Mouse (Mus musculus) heart, embryonic 11.5 days (tissue): ENCODE measurements at regions not wholly inside any gene's neighbourhood (a gene's known extent, or its start where the extent isn't known, plus 50 kb on each side); places are given as distances from the start of the nearest gene placed in this dataset.

ENCODE experiments used
- ATAC-seq: fragments of 200-750 bp; cut with Nextera tagmentation; replicated peaks from 2 replicates; pipeline ENCODE4 v1.8.0; 2017; ENCODE audit warnings: moderate library complexity; ENCODE audit not compliant: insufficient number of reproducible peaks, low FRiP score, low TSS enrichment
- H3K27ac ChIP-seq: fragments of 300-500 bp; sonication (generic); 2 replicates; pipeline ENCODE4 v1.5.1; 2014; ENCODE audit warnings: mild to moderate bottlenecking, low read depth, low read length
- H3K27me3 ChIP-seq: fragments of 300-500 bp; sonication (generic); 2 replicates; pipeline ENCODE4 v1.6.1; 2014; ENCODE audit warnings: mild to moderate bottlenecking, low read length, mixed read lengths; ENCODE audit not compliant: control insufficient read depth, insufficient read depth
- H3K36me3 ChIP-seq: fragments of 300-500 bp; sonication (generic); 2 replicates; pipeline ENCODE4 v1.6.1; 2014; ENCODE audit warnings: mild to moderate bottlenecking, low read length, moderate library complexity, mixed read lengths; ENCODE audit not compliant: control insufficient read depth, insufficient read depth
- H3K4me1 ChIP-seq: fragments of 300-500 bp; sonication (generic); 2 replicates; pipeline ENCODE4 v1.6.1; 2014; ENCODE audit warnings: low read length; ENCODE audit not compliant: control insufficient read depth, insufficient read depth
- H3K4me2 ChIP-seq: fragments of 300-500 bp; sonication (generic); 2 replicates; pipeline ENCODE4 v1.6.1; 2014; ENCODE audit warnings: mild to moderate bottlenecking, moderate library complexity
- H3K4me3 ChIP-seq: fragments of 300-500 bp; sonication (generic); 2 replicates; pipeline ENCODE4 v1.5.1; 2014; ENCODE audit warnings: low read depth, low read length
- H3K9ac ChIP-seq: fragments of 300-500 bp; sonication (generic); 2 replicates; pipeline ENCODE4 v1.6.1; 2014; ENCODE audit warnings: mild to moderate bottlenecking, low read depth, low read length, moderate library complexity
- H3K9me3 ChIP-seq: fragments of 300-500 bp; sonication (generic); replicated peaks from 2 replicates; pipeline ENCODE4 v1.6.1; 2016; ENCODE audit warnings: low read length; ENCODE audit not compliant: control insufficient read depth
- WGBS: fragments of 180-500 bp; shearing (Covaris S2); extraction: QIAGEN DNeasy Blood & Tissue Kit; methylation state at CpG from one replicate; pipeline ENCODE4 v1.1.7; 2014; ENCODE audit not compliant: insufficient replicate concordance; 5-methylcytosine and 5-hydroxymethylcytosine counted together

GRCm38 (mm10) chr2:12746856-12747255 is 177.0 kb upstream of the Pter start:
- Histone ChIP-seq H3K9ac (no peak overlapping the region), H3K4me2 (no peak overlapping the region), H3K9me3 (no peaks in the 10 kb centered on the region), H3K4me3 (no peak overlapping the region), H3K27me3 (no peaks in the 10 kb centered on the region), H3K27ac (no peak overlapping the region), H3K36me3 (no peaks in the 10 kb centered on the region), H3K4me1 (0 out of 2 replicates have a peak, but pooled peaks cover 4% of the 10 kb centered on the region)
- WGBS = 50% methylated on average over 1 of the region's 1 CpGs
- no peak for ATAC-seq

GRCm38 (mm10) chr2:12758816-12759215 is 165.0 kb upstream of the Pter start:
- Histone ChIP-seq H3K36me3 (no peaks in the 10 kb centered on the region), H3K4me1 (no peaks in the 10 kb centered on the region), H3K4me2 (no peak overlapping the region), H3K4me3 (no peak overlapping the region), H3K9ac (no peak overlapping the region), H3K27ac (no peak overlapping the region), H3K27me3 (no peaks in the 10 kb centered on the region), H3K9me3 (no peaks in the 10 kb centered on the region)
- no peak for ATAC-seq
- 50% methylated on average over 1 of the region's 1 CpGs for WGBS

- ATAC-seq = no peak
These were observed 163.9 kb upstream of the Pter start for GRCm38 (mm10) chr2:12759931-12760330.

GRCm38 (mm10) chr2:12761461-12761860 is 162.4 kb upstream of the Pter start:
- no peak for ATAC-seq
- H3K9me3 ChIP-seq = no peaks in the 10 kb centered on the region
- no peaks in the 10 kb centered on the region for H3K4me1 ChIP-seq
- H3K4me2 ChIP-seq = no peak overlapping the region
- no peak overlapping the region for H3K9ac ChIP-seq
- no peaks in the 10 kb centered on the region for H3K36me3 ChIP-seq
- H3K4me3 ChIP-seq = no peak overlapping the region
- H3K27ac ChIP-seq = no peak overlapping the region
- H3K27me3 ChIP-seq = no peaks in the 10 kb centered on the region
- 87% methylated on average over 3 of the region's 3 CpGs for WGBS

More at GRCm38 (mm10) chr2:12759931-12760330, 163.9 kb upstream of the Pter start:
- Histone ChIP-seq H3K9me3 (no peaks in the 10 kb centered on the region), H3K27me3 (no peaks in the 10 kb centered on the region), H3K4me2 (no peak overlapping the region), H3K36me3 (no peaks in the 10 kb centered on the region), H3K4me1 (no peaks in the 10 kb centered on the region), H3K27ac (no peak overlapping the region), H3K9ac (no peak overlapping the region), H3K4me3 (no peak overlapping the region)
- WGBS = 89% methylated on average over 3 of the region's 3 CpGs

- WGBS = 57% methylated on average over 1 of the region's 1 CpGs
- H3K4me1 ChIP-seq = no peaks in the 10 kb centered on the region
- no peak for ATAC-seq
These were observed 159.3 kb upstream of the Pter start for GRCm38 (mm10) chr2:12764510-12764909.

GRCm38 (mm10) chr2:12765336-12765735 is 158.5 kb upstream of the Pter start:
- H3K9me3 ChIP-seq = no peaks in the 10 kb centered on the region
- H3K27ac ChIP-seq = no peak overlapping the region
- no peak for ATAC-seq
- H3K4me1 ChIP-seq = no peaks in the 10 kb centered on the region
- no peak overlapping the region for H3K4me2 ChIP-seq
- no peaks in the 10 kb centered on the region for H3K36me3 ChIP-seq
- no peak overlapping the region for H3K9ac ChIP-seq
- H3K27me3 ChIP-seq = no peaks in the 10 kb centered on the region
- 91% methylated on average over 2 of the region's 2 CpGs for WGBS
- no peak overlapping the region for H3K4me3 ChIP-seq

More at GRCm38 (mm10) chr2:12764510-12764909, 159.3 kb upstream of the Pter start:
- H3K9me3 ChIP-seq = no peaks in the 10 kb centered on the region
- no peaks in the 10 kb centered on the region for H3K36me3 ChIP-seq
- no peak overlapping the region for H3K4me3 ChIP-seq
- no peak overlapping the region for H3K4me2 ChIP-seq
- no peak overlapping the region for H3K27ac ChIP-seq
- H3K9ac ChIP-seq = no peak overlapping the region
- H3K27me3 ChIP-seq = no peaks in the 10 kb centered on the region

- no peaks in the 10 kb centered on the region for H3K9me3 ChIP-seq
- no peaks in the 10 kb centered on the region for H3K27me3 ChIP-seq
- no peak for ATAC-seq
- H3K9ac ChIP-seq = no peak overlapping the region
- H3K36me3 ChIP-seq = no peaks in the 10 kb centered on the region
- H3K27ac ChIP-seq = no peak overlapping the region
- no peak overlapping the region for H3K4me2 ChIP-seq
- no peaks in the 10 kb centered on the region for H3K4me1 ChIP-seq
- no peak overlapping the region for H3K4me3 ChIP-seq
- 58% methylated on average over 3 of the region's 3 CpGs for WGBS
These were observed 147.0 kb upstream of the Pter start for GRCm38 (mm10) chr2:12776866-12777265.

- H3K9ac ChIP-seq = no peak overlapping the region
- no peak overlapping the region for H3K27ac ChIP-seq
- H3K9me3 ChIP-seq = no peaks in the 10 kb centered on the region
- no peaks in the 10 kb centered on the region for H3K36me3 ChIP-seq
- H3K4me2 ChIP-seq = no peak overlapping the region
- WGBS = 55% methylated on average over 2 of the region's 2 CpGs
- H3K4me1 ChIP-seq = no peaks in the 10 kb centered on the region
- H3K27me3 ChIP-seq = no peaks in the 10 kb centered on the region
- ATAC-seq = no peak
- H3K4me3 ChIP-seq = no peak overlapping the region
These were observed 146.1 kb upstream of the Pter start for GRCm38 (mm10) chr2:12777696-12778095.

GRCm38 (mm10) chr2:12792596-12792995 is 131.2 kb upstream of the Pter start:
- no peaks in the 10 kb centered on the region for H3K36me3 ChIP-seq

More at GRCm38 (mm10) chr2:12792596-12792995, 131.2 kb upstream of the Pter start:
- H3K4me1 ChIP-seq = no peaks in the 10 kb centered on the region
- no peak overlapping the region for H3K9ac ChIP-seq
- H3K4me3 ChIP-seq = no peak overlapping the region
- H3K4me2 ChIP-seq = no peak overlapping the region
- ATAC-seq = no peak
- H3K27me3 ChIP-seq = no peaks in the 10 kb centered on the region
- H3K27ac ChIP-seq = no peak overlapping the region
- 71% methylated on average over 2 of the region's 2 CpGs for WGBS
- H3K9me3 ChIP-seq = no peaks in the 10 kb centered on the region
